Mouse (Mus musculus) v-Abl transformed pro-B cells (cell line): Measurements from ENCODE around the gene Kif3b.
"Not testable (repeated sequence)": the region's sequence is repeated elsewhere in the genome, so short reads cannot be mapped to it uniquely, and the experiment has no call there.

ENCODE experiments used
- in situ Hi-C, 2 experiments: fragments of 400-800 bp; cut with MboI; formaldehyde crosslinking; loops; one replicate each; pipeline ENCODE4 v1.15.1; 2025; ENCODE audit not compliant: unreplicated experiment in 2 of 2

Gene Kif3b

GRCm38 (mm10) chr2:153290938-153291928, at the start of gene Kif3b:
TSS of gene Kif3b (plus strand) at chr2:153291413.
- in situ Hi-C loops = loop anchor here in 1 of 2 experiments (10.0 kb wide), 1 partner anchor 46 kb away; the partner anchor contains the start of genes Plagl2 and Pofut1

- in situ Hi-C loops = loop anchor here (5.0 to 10.0 kb wide), 3 partner anchors 53 to 103 kb away; partner anchors contain the start of genes Asxl1 (in 2 of the 2) and Kif3b (in 1 of the 2)
Observed at GRCm38 (mm10) chr2:153242156-153242555, 49.1 kb upstream of the Kif3b start.

GRCm38 (mm10) chr2:153249751-153250150, 41.5 kb upstream of the Kif3b start:
- in situ Hi-C loops = loop anchor here (10.0 kb wide), 2 partner anchors 45 to 95 kb away; partner anchors contain the start of genes Asxl1 (in 2 of the 2) and Kif3b (in 1 of the 2)

- in situ Hi-C loops = no loop called here
Observed at GRCm38 (mm10) chr2:153256604-153257003, 34.6 kb upstream of the Kif3b start.

GRCm38 (mm10) chr2:153259030-153259863, 32.0 kb upstream of the Kif3b start:
- in situ Hi-C loops = no loop called here

GRCm38 (mm10) chr2:153259864-153260674, 31.1 kb upstream of the Kif3b start:
- in situ Hi-C loops = no loop called here

- in situ Hi-C loops = no loop called here
Observed at GRCm38 (mm10) chr2:153263053-153263452, 28.2 kb upstream of the Kif3b start.

- in situ Hi-C loops = no loop called here
Observed at GRCm38 (mm10) chr2:153267331-153267730, 23.9 kb upstream of the Kif3b start.

GRCm38 (mm10) chr2:153270231-153270915, 20.8 kb upstream of the Kif3b start:
- in situ Hi-C loops = not testable (repeated sequence)

GRCm38 (mm10) chr2:153274200-153274918, 16.9 kb upstream of the Kif3b start:
- in situ Hi-C loops = not testable (repeated sequence)

- in situ Hi-C loops = no loop called here
Observed at GRCm38 (mm10) chr2:153274919-153275247, 16.3 kb upstream of the Kif3b start.

GRCm38 (mm10) chr2:153275577-153275976, 15.6 kb upstream of the Kif3b start:
- in situ Hi-C loops = not testable (repeated sequence)

GRCm38 (mm10) chr2:153276440-153276839, 14.8 kb upstream of the Kif3b start:
- in situ Hi-C loops = no loop called here

GRCm38 (mm10) chr2:153276846-153277245, 14.4 kb upstream of the Kif3b start:
- in situ Hi-C loops = not testable (repeated sequence)

GRCm38 (mm10) chr2:153278357-153278756, 12.9 kb upstream of the Kif3b start:
- in situ Hi-C loops = no loop called here

- in situ Hi-C loops = no loop called here
Observed at GRCm38 (mm10) chr2:153283919-153284318, 7.3 kb upstream of the Kif3b start.

GRCm38 (mm10) chr2:153286524-153286923, 4.7 kb upstream of the Kif3b start:
- in situ Hi-C loops = no loop called here

GRCm38 (mm10) chr2:153287835-153288234, 3.4 kb upstream of the Kif3b start:
- in situ Hi-C loops = no loop called here
